Mouse (Mus musculus): ENCODE results near the gene L3mbtl4. TPM values are rescaled to one million over a fixed set of nuclear protein-coding genes. Genes with fewer than 3 reads are reported as not detected.

L3mbtl4 gene
- polyA plus RNA-seq, 1 experiment from 2014 or later: 0.41 TPM

DNA sequence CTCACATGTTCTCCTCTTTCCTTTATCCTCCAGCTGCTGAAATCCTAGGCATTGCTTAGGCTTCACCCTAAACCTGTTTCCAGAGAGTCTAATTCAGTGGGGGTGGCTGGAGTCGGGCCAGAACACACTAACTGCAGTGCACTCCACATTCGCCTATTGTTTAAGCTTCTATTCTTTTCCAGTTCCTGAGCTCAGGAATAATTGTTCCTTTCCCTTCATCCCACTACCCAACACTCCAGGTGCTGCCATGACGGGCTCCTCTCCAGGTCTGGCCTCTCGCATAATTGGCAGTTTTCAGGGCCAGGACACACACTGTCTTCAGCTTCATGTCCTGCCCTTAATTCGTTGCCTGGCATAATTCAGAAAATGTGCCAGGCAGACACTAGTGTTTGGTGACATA is 437.1 kb downstream of the L3mbtl4 start:
- H3K36me3 ChIP-seq: no peaks in the 10 kb centered on the region
- no peak overlapping the region for H3K27ac ChIP-seq
- H3K4me1 ChIP-seq: no peaks in the 10 kb centered on the region
- no peaks in the 10 kb centered on the region for H3K9me3 ChIP-seq
- 74% methylated on average over 5 of the region's 5 CpGs for WGBS
- H3K4me3 ChIP-seq (replicated peaks): no peak overlapping the region
- no peak for ATAC-seq (ENCODE audit: insufficient read depth, low FRiP score, low read depth)
- H3K9ac ChIP-seq: no peak overlapping the region
- H3K27me3 ChIP-seq (replicated peaks): no peaks in the 10 kb centered on the region
- H3K4me2 ChIP-seq: no peak overlapping the region

DNA sequence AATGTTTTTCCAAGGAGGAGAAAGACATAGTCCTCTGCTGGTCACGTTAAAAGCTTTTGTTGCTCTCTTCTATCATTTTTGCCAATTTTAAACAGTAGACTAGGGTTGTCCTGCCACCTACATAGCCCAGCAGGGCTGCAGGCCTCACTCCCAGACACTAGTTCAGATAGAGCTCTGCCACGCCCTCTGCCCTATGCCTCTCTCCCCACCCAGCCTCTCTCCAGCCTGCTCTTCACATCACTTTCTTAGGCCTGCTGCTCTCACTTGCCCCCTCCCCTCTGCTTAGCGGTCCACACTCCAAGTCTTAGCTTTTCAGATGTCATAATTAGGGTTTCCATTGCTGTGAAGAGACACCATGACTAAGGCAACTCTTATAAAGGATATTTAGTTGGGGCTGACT is 437.8 kb downstream of the L3mbtl4 start:
- no peak for ATAC-seq (ENCODE audit: insufficient read depth, low FRiP score, low read depth)
- no peak overlapping the region for H3K4me3 ChIP-seq (replicated peaks)
- H3K9ac ChIP-seq: no peak overlapping the region
- H3K36me3 ChIP-seq: no peaks in the 10 kb centered on the region
- H3K27ac ChIP-seq: no peak overlapping the region
- no peaks in the 10 kb centered on the region for H3K27me3 ChIP-seq (replicated peaks)
- 73% methylated on average over 3 of the region's 3 CpGs for WGBS
- no peaks in the 10 kb centered on the region for H3K4me1 ChIP-seq
- H3K4me2 ChIP-seq: no peak overlapping the region
- no peaks in the 10 kb centered on the region for H3K9me3 ChIP-seq

DNA sequence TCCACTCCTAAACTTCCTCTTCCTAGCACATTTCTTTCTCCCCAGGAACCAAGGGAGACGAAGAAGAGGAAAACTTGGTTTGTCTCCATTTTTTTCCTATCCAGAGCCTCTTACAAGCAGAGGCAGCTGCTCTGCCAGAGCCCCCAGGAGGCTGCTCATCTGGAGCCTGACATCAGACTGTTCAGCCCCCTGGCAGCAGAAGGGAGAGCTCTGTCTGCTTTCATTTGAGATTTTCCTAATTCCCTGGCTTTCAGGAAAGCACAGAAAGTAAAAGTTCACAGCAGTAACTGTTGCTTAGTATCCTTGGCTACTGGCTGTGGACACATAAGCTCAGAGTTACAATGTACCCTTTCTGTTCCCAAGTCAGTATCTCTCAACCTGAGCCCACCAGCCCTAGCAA is 474.7 kb downstream of the L3mbtl4 start:
- 38% methylated on average over 1 of the region's 1 CpGs for WGBS
- no peak for ATAC-seq (ENCODE audit: insufficient read depth, low FRiP score, low read depth)
- no peak overlapping the region for H3K4me3 ChIP-seq (replicated peaks)

DNA sequence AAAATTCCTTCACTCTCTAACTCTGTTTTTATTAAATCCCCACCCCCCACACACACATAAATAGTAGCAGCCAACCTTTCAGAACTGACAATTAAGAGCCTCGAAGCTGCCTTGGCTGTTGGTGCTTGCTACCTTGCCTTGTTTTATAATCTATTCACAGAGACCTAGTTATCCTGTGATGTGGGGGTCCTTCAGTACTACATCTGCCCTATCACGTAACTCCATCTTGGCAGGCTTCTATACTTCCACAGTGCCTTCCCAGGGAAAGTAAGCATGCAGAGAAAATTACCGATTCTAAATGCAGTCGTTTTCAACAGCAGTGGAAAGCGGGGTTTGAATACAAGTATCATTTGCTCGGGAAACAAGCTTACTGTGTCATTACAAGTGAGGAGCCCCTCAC is 476.9 kb downstream of the L3mbtl4 start:
- ATAC-seq (ENCODE audit: insufficient read depth, low FRiP score, low read depth): no peak
- 70% methylated on average over 6 of the region's 6 CpGs for WGBS
- no peaks in the 10 kb centered on the region for H3K4me1 ChIP-seq
- H3K4me2 ChIP-seq: no peak overlapping the region
- H3K9me3 ChIP-seq: no peaks in the 10 kb centered on the region
- no peak overlapping the region for H3K4me3 ChIP-seq (replicated peaks)
- H3K36me3 ChIP-seq: no peaks in the 10 kb centered on the region
- no peak overlapping the region for H3K27ac ChIP-seq
- H3K9ac ChIP-seq: no peak overlapping the region
- H3K27me3 ChIP-seq (replicated peaks): no peaks in the 10 kb centered on the region

More for the DNA sequence above, 474.7 kb downstream of the L3mbtl4 start:
- no peaks in the 10 kb centered on the region for H3K36me3 ChIP-seq
- H3K4me1 ChIP-seq: no peaks in the 10 kb centered on the region
- H3K4me2 ChIP-seq: no peak overlapping the region
- no peak overlapping the region for H3K9ac ChIP-seq
- no peaks in the 10 kb centered on the region for H3K9me3 ChIP-seq
- H3K27me3 ChIP-seq (replicated peaks): no peaks in the 10 kb centered on the region
- no peak overlapping the region for H3K27ac ChIP-seq

DNA sequence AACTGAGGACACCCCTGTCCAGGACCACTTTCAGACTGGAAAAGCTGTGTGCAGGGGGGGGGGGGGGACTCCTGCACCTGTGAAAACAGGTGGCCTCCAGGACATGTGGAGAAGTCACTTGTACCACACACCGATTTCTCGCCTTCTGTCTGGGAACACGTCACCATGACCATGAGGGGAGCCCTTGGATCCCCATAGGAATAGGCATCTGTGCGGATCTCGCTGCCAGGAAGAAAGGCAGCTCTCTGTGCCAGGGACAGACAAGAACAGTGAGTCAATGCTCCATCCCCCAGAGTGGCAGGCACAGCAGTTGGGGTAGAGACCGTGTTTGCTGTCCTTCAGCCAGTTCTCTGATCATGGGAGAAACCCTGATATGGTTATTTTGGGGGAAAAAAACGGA is 479.5 kb downstream of the L3mbtl4 start:
- H3K9ac ChIP-seq: no peak overlapping the region
- H3K9me3 ChIP-seq: no peaks in the 10 kb centered on the region
- no peak for ATAC-seq (ENCODE audit: insufficient read depth, low FRiP score, low read depth)
- no peaks in the 10 kb centered on the region for H3K36me3 ChIP-seq
- no peak overlapping the region for H3K4me3 ChIP-seq (replicated peaks)
- H3K4me2 ChIP-seq: no peak overlapping the region
- 78% methylated on average over 7 of the region's 7 CpGs for WGBS
- H3K4me1 ChIP-seq: no peaks in the 10 kb centered on the region
- no peaks in the 10 kb centered on the region for H3K27me3 ChIP-seq (replicated peaks)
- no peak overlapping the region for H3K27ac ChIP-seq

DNA sequence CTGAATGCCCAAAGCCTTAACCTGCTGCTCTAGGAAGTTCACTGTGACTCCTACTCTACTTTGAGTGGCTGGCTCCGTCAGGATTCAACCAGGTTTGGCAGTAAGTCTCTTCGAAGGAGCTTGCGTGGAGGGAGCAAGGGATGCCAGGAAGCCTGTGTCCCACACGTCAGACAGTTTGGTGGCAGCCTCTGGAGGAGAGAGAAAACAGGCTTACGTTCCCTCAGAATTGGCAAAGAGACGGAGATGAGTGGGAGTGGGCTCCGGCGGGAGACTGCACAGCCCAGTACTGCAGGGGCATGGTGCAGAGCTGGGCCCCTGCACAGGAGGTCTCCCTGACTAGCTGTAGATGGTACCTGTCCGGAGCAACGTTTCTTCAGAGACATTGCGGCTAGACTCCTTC is 481.2 kb downstream of the L3mbtl4 start:
- no peak overlapping the region for H3K4me3 ChIP-seq (replicated peaks)
- 86% methylated on average over 11 of the region's 11 CpGs for WGBS
- no peak for ATAC-seq (ENCODE audit: insufficient read depth, low FRiP score, low read depth)

DNA sequence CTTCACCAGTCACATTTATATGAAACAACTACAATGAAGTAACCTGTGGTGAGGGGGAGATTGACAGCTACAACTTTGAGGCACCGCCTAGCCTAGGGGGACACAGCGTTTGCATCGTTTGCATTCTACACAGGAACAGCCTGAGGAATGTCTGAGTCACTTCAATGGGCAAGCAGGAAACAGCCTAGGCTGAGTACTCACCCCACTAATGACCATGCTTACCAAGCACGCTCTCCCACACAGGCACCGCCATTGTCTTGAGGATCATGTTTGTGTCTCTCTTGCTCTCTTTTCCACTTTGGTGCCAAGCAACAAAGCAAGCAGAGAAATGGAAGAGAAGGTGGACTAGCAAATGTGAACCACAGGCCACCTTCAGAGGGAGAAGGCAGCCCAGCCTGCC is 484.8 kb downstream of the L3mbtl4 start:
- H3K27me3 ChIP-seq (replicated peaks): no peaks in the 10 kb centered on the region
- no peak overlapping the region for H3K9ac ChIP-seq
- no peak for ATAC-seq (ENCODE audit: insufficient read depth, low FRiP score, low read depth)
- H3K4me1 ChIP-seq: no peaks in the 10 kb centered on the region
- H3K9me3 ChIP-seq: no peaks in the 10 kb centered on the region
- H3K36me3 ChIP-seq: no peaks in the 10 kb centered on the region
- no peak overlapping the region for H3K4me3 ChIP-seq (replicated peaks)
- no peak overlapping the region for H3K27ac ChIP-seq
- H3K4me2 ChIP-seq: no peak overlapping the region
- WGBS: 60% methylated on average over 5 of the region's 5 CpGs

More for the DNA sequence above, 481.2 kb downstream of the L3mbtl4 start:
- Histone ChIP-seq H3K4me1 (no peaks in the 10 kb centered on the region), H3K4me2 (no peak overlapping the region), H3K27ac (no peak overlapping the region), H3K27me3 (replicated peaks) (no peaks in the 10 kb centered on the region), H3K9me3 (no peaks in the 10 kb centered on the region), H3K36me3 (no peaks in the 10 kb centered on the region), H3K9ac (no peak overlapping the region)

DNA sequence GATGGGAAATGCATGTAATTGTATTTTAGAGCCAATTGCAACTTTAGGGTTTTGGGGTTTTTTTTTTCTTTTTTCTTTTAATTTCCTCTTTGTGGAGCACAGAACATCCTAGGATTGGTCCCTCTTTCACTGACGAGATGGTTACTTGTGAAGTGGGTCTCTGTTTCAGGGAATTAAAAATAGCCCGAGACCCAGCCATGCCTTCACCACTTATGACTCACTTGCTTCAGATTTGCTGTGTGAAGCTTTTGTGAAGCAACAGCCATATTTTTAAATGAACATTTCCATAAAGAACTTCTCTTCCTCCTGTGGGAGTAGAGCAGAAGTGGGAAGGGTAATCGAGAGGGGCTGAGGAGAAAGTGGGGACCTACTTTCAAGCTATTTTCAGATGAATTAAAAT is 485.3 kb downstream of the L3mbtl4 start:
- Histone ChIP-seq H3K4me1 (no peaks in the 10 kb centered on the region), H3K4me2 (no peak overlapping the region), H3K27me3 (replicated peaks) (no peaks in the 10 kb centered on the region), H3K4me3 (replicated peaks) (no peak overlapping the region), H3K9me3 (no peaks in the 10 kb centered on the region), H3K36me3 (no peaks in the 10 kb centered on the region), H3K9ac (no peak overlapping the region), H3K27ac (no peak overlapping the region)
- WGBS: 75% methylated on average over 3 of the region's 3 CpGs
- ATAC-seq (ENCODE audit: insufficient read depth, low FRiP score, low read depth): no peak

DNA sequence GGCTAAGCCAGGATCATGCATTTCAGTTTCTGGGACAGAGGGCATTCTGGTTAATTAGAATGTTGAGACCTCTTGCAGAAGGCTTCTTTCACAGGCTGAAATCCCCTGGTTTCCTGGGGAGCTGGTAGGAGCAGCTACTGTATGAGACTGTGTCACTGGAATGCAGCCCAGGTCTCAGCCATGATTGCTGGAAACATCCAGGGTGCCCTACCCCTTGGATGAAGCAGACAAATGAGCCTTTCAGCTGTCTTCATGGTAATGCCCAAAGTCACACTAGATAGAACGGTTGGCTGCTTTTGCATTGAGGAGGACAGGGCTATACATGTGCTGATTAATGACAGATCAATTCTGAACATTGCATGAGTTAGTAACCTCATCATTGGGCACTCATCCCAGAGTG is 486.4 kb downstream of the L3mbtl4 start:
- ATAC-seq (ENCODE audit: insufficient read depth, low FRiP score, low read depth): no peak
- Histone ChIP-seq H3K4me2 (no peak overlapping the region), H3K9ac (no peak overlapping the region), H3K27me3 (replicated peaks) (no peaks in the 10 kb centered on the region), H3K9me3 (no peaks in the 10 kb centered on the region), H3K4me3 (replicated peaks) (no peak overlapping the region), H3K27ac (no peak overlapping the region), H3K4me1 (no peaks in the 10 kb centered on the region), H3K36me3 (no peaks in the 10 kb centered on the region)
- WGBS: 71% methylated on average over 1 of the region's 1 CpGs

DNA sequence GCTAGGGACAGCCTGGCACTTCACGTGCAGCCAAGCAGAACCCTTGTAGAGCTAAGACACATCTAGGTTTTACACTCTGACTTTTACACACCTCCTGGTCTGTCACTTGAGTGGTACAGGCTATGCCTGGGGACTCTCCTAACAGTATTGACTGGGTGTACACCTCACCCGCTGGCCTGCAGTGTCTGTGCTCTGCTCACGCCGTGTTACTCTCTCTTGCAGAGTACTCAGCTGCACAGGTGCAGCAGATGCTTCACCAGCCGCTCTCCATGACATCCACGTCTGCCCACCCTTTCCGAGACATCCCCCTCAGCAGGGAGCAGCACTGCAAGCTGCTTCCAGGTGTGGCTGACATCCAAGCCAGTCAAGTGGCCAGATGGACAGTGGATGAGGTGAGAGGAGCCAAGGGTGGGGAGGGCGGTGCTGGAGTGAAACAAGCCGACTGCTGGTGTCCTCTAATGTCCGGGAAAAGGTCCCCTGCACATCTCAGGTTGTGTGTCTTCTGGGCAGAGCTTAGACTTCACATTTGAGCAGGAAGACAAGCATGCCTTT is 490.8 kb downstream of the L3mbtl4 start:
- Histone ChIP-seq H3K27ac (no peak overlapping the region), H3K4me2 (no peak overlapping the region), H3K36me3 (no peaks in the 10 kb centered on the region), H3K4me3 (replicated peaks) (no peak overlapping the region), H3K9ac (no peak overlapping the region), H3K27me3 (replicated peaks) (no peaks in the 10 kb centered on the region), H3K4me1 (no peaks in the 10 kb centered on the region), H3K9me3 (no peaks in the 10 kb centered on the region)
- no peak for ATAC-seq (ENCODE audit: insufficient read depth, low FRiP score, low read depth)
- WGBS: 73% methylated on average over 10 of the region's 10 CpGs

DNA sequence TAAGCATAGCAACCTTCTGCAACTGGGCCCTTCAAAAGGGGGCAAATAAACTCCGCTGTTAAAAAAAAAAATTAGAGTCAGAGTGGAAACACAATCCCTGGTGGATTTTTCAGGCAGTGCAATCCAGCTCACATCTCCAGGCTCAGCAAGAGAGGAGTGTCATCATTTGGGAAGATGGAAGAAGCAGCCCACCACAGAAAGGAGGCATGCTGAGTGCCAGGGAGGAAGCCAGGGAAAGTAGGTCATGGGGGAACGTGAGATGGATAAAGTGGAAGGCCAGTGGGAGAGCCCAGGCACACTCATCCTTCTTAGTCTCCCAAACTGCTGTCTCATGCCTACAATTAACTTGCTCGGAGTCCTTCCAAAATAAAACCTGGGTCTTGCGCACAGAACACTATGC is 496.0 kb downstream of the L3mbtl4 start:
- no peak for ATAC-seq (ENCODE audit: insufficient read depth, low FRiP score, low read depth)
- Histone ChIP-seq H3K27me3 (replicated peaks) (no peaks in the 10 kb centered on the region), H3K4me3 (replicated peaks) (no peak overlapping the region), H3K27ac (no peak overlapping the region), H3K4me2 (no peak overlapping the region), H3K9ac (no peak overlapping the region), H3K36me3 (no peaks in the 10 kb centered on the region), H3K4me1 (no peaks in the 10 kb centered on the region), H3K9me3 (no peaks in the 10 kb centered on the region)
- 75% methylated on average over 4 of the region's 4 CpGs for WGBS

DNA sequence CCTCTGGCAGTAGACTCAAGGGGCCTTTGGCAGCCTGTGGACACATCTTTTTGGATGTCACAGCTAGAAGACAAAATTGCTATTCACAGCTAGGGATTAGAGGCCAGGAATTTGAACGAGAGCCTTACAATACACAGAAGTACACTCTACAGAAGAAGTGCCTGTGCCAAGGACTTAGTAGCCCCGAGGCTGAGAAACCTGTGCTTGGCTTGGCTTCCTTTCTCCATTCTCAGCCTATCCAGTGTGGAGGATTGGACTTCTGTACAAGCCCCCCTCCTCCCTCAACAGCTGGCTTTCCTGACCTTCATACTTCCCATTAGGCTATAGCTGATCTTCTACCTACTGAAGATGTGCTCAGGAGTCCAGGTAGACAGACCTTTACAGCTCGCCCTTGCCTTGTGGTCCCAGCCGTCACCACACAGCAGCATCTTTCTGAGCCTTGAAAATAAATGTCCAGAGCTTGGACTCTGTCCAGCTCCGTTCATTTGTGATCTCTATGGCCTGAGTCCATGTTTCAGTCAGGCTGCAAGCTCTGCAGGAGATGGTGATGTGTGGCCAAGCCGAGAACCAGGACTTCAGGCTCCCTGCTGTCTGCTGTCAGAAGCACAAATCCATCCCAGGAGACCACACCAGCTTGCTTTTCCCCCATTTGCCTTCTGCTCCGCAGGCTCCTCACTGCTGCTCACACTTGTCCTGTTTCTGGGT is 497.6 kb downstream of the L3mbtl4 start:
- Histone ChIP-seq H3K9me3 (no peaks in the 10 kb centered on the region), H3K4me2 (no peak overlapping the region), H3K36me3 (no peaks in the 10 kb centered on the region), H3K9ac (no peak overlapping the region), H3K27me3 (replicated peaks) (no peaks in the 10 kb centered on the region), H3K4me3 (replicated peaks) (no peak overlapping the region), H3K4me1 (no peaks in the 10 kb centered on the region), H3K27ac (no peak overlapping the region)
- 55% methylated on average over 7 of the region's 7 CpGs for WGBS
- no peak for ATAC-seq (ENCODE audit: insufficient read depth, low FRiP score, low read depth)

DNA sequence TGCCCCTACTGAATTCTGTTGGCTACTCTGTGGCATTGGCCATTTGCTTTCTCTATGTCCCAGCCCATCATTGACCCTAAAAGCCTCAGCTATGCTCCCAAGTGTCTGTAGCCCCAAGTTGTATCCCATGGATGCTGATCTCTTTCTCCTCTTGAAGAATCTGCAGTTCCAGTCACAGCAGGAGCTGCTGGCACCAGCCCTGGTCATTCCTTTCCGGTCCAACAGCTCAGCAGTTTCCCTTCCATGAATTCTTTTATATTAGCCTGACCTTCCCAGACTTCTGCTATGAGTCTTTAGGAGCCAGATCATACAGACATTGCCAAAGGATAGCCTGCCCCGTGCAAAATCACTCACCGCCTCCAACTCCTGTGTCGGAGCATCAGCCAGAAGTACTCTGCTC is 520.1 kb downstream of the L3mbtl4 start:
- no peaks in the 10 kb centered on the region for H3K4me1 ChIP-seq
- H3K36me3 ChIP-seq: no peaks in the 10 kb centered on the region
- no peak overlapping the region for H3K4me2 ChIP-seq
- no peak overlapping the region for H3K27ac ChIP-seq
- WGBS: 83% methylated on average over 4 of the region's 4 CpGs
- H3K4me3 ChIP-seq (replicated peaks): no peak overlapping the region
- no peaks in the 10 kb centered on the region for H3K27me3 ChIP-seq (replicated peaks)
- no peak for ATAC-seq (ENCODE audit: insufficient read depth, low FRiP score, low read depth)
- H3K9me3 ChIP-seq: no peaks in the 10 kb centered on the region
- H3K9ac ChIP-seq: no peak overlapping the region
